Mouse (Mus musculus) lung, postnatal 0 days (tissue): Measurements from ENCODE around the gene Smpd3. TPM values are rescaled to one million over a fixed set of nuclear protein-coding genes. Genes with fewer than 3 reads are reported as not detected.

ENCODE experiments used
- ATAC-seq: fragments of 200-750 bp; cut with Nextera tagmentation; 2 replicates; pipeline ENCODE4 v1.8.0; 2017; ENCODE audit warnings: moderate library complexity
- DNase-seq: peaks from one replicate; pipeline ENCODE4 v3.0.0-alpha.2; 2016; ENCODE audit warnings: low spot score
- H3K27ac ChIP-seq: fragments of 300-500 bp; sonication (generic); 2 replicates; pipeline ENCODE4 v1.5.1; 2014; ENCODE audit warnings: antibody characterized with exemption, mild to moderate bottlenecking, low read length, mixed read lengths
- H3K27me3 ChIP-seq: fragments of 300-500 bp; sonication (generic); replicated peaks from 2 replicates; pipeline ENCODE4 v1.6.1; 2014; ENCODE audit warnings: low read length, mixed read lengths; ENCODE audit not compliant: insufficient read depth
- H3K36me3 ChIP-seq: fragments of 300-500 bp; sonication (generic); 2 replicates; pipeline ENCODE4 v1.6.1; 2014; ENCODE audit warnings: low read length, mixed read lengths; ENCODE audit not compliant: insufficient read depth
- H3K4me1 ChIP-seq: fragments of 300-500 bp; sonication (generic); 2 replicates; pipeline ENCODE4 v1.6.1; 2014; ENCODE audit warnings: antibody characterized with exemption, low read depth, low read length, mixed read lengths; ENCODE audit not compliant: insufficient read depth
- H3K4me2 ChIP-seq: fragments of 300-500 bp; sonication (generic); replicated peaks from 2 replicates; pipeline ENCODE4 v1.6.1; 2014; ENCODE audit warnings: low read depth, mild to moderate bottlenecking, low read length, moderate library complexity, mixed read lengths
- H3K4me3 ChIP-seq: fragments of 300-500 bp; sonication (generic); 2 replicates; pipeline ENCODE4 v1.5.1; 2014; ENCODE audit warnings: low read depth, low read length
- H3K9ac ChIP-seq: fragments of 300-500 bp; sonication (generic); replicated peaks from 2 replicates; pipeline ENCODE4 v1.6.1; 2014; ENCODE audit warnings: low read depth, mild to moderate bottlenecking
- H3K9me3 ChIP-seq: fragments of 300-500 bp; sonication (generic); 2 replicates; pipeline ENCODE4 v1.6.1; 2016; ENCODE audit warnings: low read length, mixed read lengths
- CTCF ChIP-seq: IDR thresholded peaks from 2 replicates; pipeline ENCODE4 v1.5.1; 2016; ENCODE audit warnings: antibody characterized with exemption, mild to moderate bottlenecking
- EP300 ChIP-seq: IDR thresholded peaks from 2 replicates; pipeline ENCODE4 v1.6.1; 2016; ENCODE audit warnings: antibody characterized with exemption, mild to moderate bottlenecking, control low read depth
- WGBS: fragments of 180-500 bp; shearing (Covaris S2); extraction: QIAGEN DNeasy Blood & Tissue Kit; methylation state at CpG from one replicate; pipeline ENCODE4 v1.1.7; 2014; 5-methylcytosine and 5-hydroxymethylcytosine counted together
- polyA plus RNA-seq: library from polyadenylated mRNA; unstranded; fragments of >200 nt; fragmentation: Nextera tagmentation; extraction: Ambion mirVana; gene quantifications from 2 replicates; pipeline ENCODE4 v1.2.1, GENCODE M21; 2015

Gene Smpd3
- 1.5 and 1.7 TPM in 2 replicates for polyA plus RNA-seq

GRCm38 (mm10) chr8:106337852-106338521, at the start of gene Smpd3:
Gene Smpd3, minus strand, starts transcription at chr8:106337988.
- Histone ChIP-seq H3K9ac (peak within 1 kb of the TSS; percentile 27; the same call in 1 of the 2 replicates), H3K36me3 (no peaks in the 10 kb centered on the region), H3K27me3 (peaks cover 26% of the 10 kb centered on the region), H3K27ac (no peak within 1 kb of the TSS), H3K4me2 (peak within 1 kb of the TSS; percentile 61), H3K4me3 (peak within 1 kb of the TSS; percentile 50), H3K9me3 (no peaks in the 10 kb centered on the region), H3K4me1 (no peaks in the 10 kb centered on the region)
- no peak; the same call in 1 of the 2 replicates for TF ChIP-seq CTCF
- no peak for TF ChIP-seq EP300
- ATAC-seq (peak; percentile 100), DNase-seq (peak; percentile 99)
- 3% methylated on average over 45 of the region's 45 CpGs for WGBS

DNA sequence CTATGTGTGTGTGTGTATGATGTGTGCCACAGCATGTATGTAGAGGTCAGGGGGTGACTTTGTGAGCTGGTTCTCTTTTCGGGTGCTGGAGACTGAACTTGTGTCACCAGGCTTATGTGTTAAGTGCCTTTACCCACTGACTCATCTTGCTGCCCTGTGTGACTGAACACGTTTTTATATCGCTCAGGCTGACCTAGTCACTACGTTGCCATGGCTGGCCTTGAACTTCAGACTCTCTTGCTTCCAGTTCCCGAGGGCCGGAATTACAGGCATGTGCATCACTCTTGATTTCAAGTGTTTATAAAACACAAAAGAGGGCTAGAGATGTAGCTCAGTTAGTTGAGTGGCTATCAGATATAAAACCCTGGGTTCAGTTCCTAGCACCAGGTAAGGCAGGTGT, 43.2 kb upstream of the Smpd3 start:
- Histone ChIP-seq H3K27ac (no peak overlapping the region), H3K36me3 (no peaks in the 10 kb centered on the region), H3K27me3 (no peaks in the 10 kb centered on the region), H3K4me2 (no peak overlapping the region), H3K9me3 (no peaks in the 10 kb centered on the region), H3K9ac (no peak overlapping the region), H3K4me1 (no peaks in the 10 kb centered on the region), H3K4me3 (no peak overlapping the region)
- WGBS: 82% methylated on average over 6 of the region's 6 CpGs
- ATAC-seq (no peak), DNase-seq (no peak)
- TF ChIP-seq EP300: no peak
- TF ChIP-seq CTCF: no peak

GRCm38 (mm10) chr8:106379357-106379756, 41.6 kb upstream of the Smpd3 start:
- DNase-seq: no peak
- Histone ChIP-seq H3K4me2 (no peak overlapping the region), H3K27me3 (no peaks in the 10 kb centered on the region), H3K27ac (no peak overlapping the region), H3K36me3 (no peaks in the 10 kb centered on the region), H3K9ac (no peak overlapping the region), H3K4me1 (no peaks in the 10 kb centered on the region), H3K9me3 (no peaks in the 10 kb centered on the region), H3K4me3 (no peak overlapping the region)
- ATAC-seq: no peak
- TF ChIP-seq EP300: no peak
- TF ChIP-seq CTCF: no peak
- 68% methylated on average over 5 of the region's 5 CpGs for WGBS

GRCm38 (mm10) chr8:106378501-106379048, 40.8 kb upstream of the Smpd3 start:
- no peak overlapping the region for H3K4me2 ChIP-seq
- H3K9me3 ChIP-seq: no peaks in the 10 kb centered on the region
- H3K9ac ChIP-seq: no peak overlapping the region
- 23% methylated on average over 6 of the region's 7 CpGs for WGBS
- no peak overlapping the region for H3K4me3 ChIP-seq
- DNase-seq: peak; percentile 38
- peak; percentile 48 for ATAC-seq
- H3K27me3 ChIP-seq: no peaks in the 10 kb centered on the region
- no peaks in the 10 kb centered on the region for H3K4me1 ChIP-seq
- H3K27ac ChIP-seq: peak overlapping the region; percentile 5; the same call in 1 of the 2 replicates
- TF ChIP-seq EP300 (no peak), CTCF (no peak)
- no peaks in the 10 kb centered on the region for H3K36me3 ChIP-seq

GRCm38 (mm10) chr8:106376862-106377261, 39.1 kb upstream of the Smpd3 start:
- DNase-seq: peak; percentile 17
- H3K9ac ChIP-seq: no peak overlapping the region
- no peaks in the 10 kb centered on the region for H3K36me3 ChIP-seq
- H3K4me3 ChIP-seq: no peak overlapping the region
- WGBS: 29% methylated on average over 9 of the region's 9 CpGs
- no peak for ATAC-seq
- TF ChIP-seq EP300 (no peak), CTCF (no peak)
- no peaks in the 10 kb centered on the region for H3K4me1 ChIP-seq
- no peaks in the 10 kb centered on the region for H3K9me3 ChIP-seq
- H3K4me2 ChIP-seq: no peak overlapping the region
- H3K27ac ChIP-seq: no peak overlapping the region
- no peaks in the 10 kb centered on the region for H3K27me3 ChIP-seq

DNA sequence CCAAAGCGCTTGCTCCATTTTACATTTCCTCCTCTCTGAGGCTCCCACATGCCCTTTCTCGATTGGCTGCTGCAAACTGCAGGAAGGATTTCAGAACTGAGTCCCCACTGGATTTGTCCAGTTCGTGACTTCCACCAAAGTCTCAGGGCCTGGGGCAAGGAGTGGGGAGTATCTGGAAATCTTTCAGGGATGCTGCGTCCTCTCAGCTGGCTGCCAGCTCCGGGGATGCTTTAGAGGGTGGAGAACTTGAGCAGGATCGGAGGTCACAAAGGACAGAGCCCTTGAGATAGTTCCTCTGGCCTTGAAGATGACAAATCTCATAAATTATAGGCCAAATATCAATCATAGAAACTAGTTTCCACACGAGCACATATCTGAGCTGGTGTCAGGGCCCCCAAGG, 38.2 kb upstream of the Smpd3 start:
- H3K4me2 ChIP-seq: no peak overlapping the region
- TF ChIP-seq EP300: no peak
- TF ChIP-seq CTCF: no peak
- H3K4me1 ChIP-seq: no peaks in the 10 kb centered on the region
- H3K27ac ChIP-seq: no peak overlapping the region
- no peak overlapping the region for H3K4me3 ChIP-seq
- ATAC-seq (no peak), DNase-seq (no peak)
- H3K9ac ChIP-seq: no peak overlapping the region
- WGBS: 57% methylated on average over 7 of the region's 7 CpGs
- no peaks in the 10 kb centered on the region for H3K9me3 ChIP-seq
- no peaks in the 10 kb centered on the region for H3K27me3 ChIP-seq
- H3K36me3 ChIP-seq: no peaks in the 10 kb centered on the region
